Mouse (Mus musculus) stomach, embryonic 16.5 days (tissue): ENCODE measurements around the gene Rel. TPM values are rescaled to one million over a fixed set of nuclear protein-coding genes. Genes with fewer than 3 reads are reported as not detected.

Experiments
- polyA plus RNA-seq: library from polyadenylated mRNA; unstranded; fragments of >200 nt; fragmentation: Nextera tagmentation; extraction: Ambion mirVana; gene quantifications from 2 replicates; pipeline ENCODE4 v1.2.1, GENCODE M21; 2015

Gene Rel
- polyA plus RNA-seq, 1 experiment from 2014 or later: 1.5 TPM

Other genes starting within 250 kb of the Rel start
- not detected in 2 replicates for gene 1700093K21Rik, start 249.8 kb downstream of the Rel start, polyA plus RNA-seq
- 21.6 and 23.3 TPM in 2 replicates for gene 0610010F05Rik, start 137.3 kb downstream of the Rel start, polyA plus RNA-seq
- gene Pus10, start 105.3 kb downstream of the Rel start, polyA plus RNA-seq: 20.8 and 24.4 TPM in 2 replicates
- 20.1 and 24.3 TPM in 2 replicates for gene Pex13, start 105.0 kb downstream of the Rel start, polyA plus RNA-seq
- 12.4 and 14.7 TPM in 2 replicates for gene Papolg, start 124.3 kb upstream of the Rel start, polyA plus RNA-seq